Mouse (Mus musculus) lung, embryonic 16.5 days (tissue): ENCODE data around the gene Gm7137. TPM values are rescaled to one million over a fixed set of nuclear protein-coding genes. Genes with fewer than 3 reads are reported as not detected.
A peak's percentile ranks its signal among the peaks of the same experiment; 100 is the strongest.
"Not testable (repeated sequence)": the region's sequence is repeated elsewhere in the genome, so short reads cannot be mapped to it uniquely, and the experiment has no call there.

ENCODE experiments used
- ATAC-seq: fragments of 200-750 bp; cut with Nextera tagmentation; 2 replicates; pipeline ENCODE4 v1.8.0; 2017; ENCODE audit warnings: low read depth, mild to moderate bottlenecking, moderate library complexity
- H3K27ac ChIP-seq: fragments of 300-500 bp; sonication (generic); 2 replicates; pipeline ENCODE4 v1.5.1; 2014; ENCODE audit warnings: mild to moderate bottlenecking, control low read depth, low read length
- H3K27me3 ChIP-seq: fragments of 300-500 bp; sonication (generic); 2 replicates; pipeline ENCODE4 v1.6.1; 2014; ENCODE audit warnings: low read depth, low read length, mixed read lengths; ENCODE audit not compliant: control insufficient read depth, insufficient read depth
- H3K36me3 ChIP-seq: fragments of 300-500 bp; sonication (generic); 2 replicates; pipeline ENCODE4 v1.6.1; 2014; ENCODE audit warnings: low read length; ENCODE audit not compliant: control insufficient read depth, insufficient read depth
- H3K4me1 ChIP-seq: fragments of 300-500 bp; sonication (generic); replicated peaks from 2 replicates; pipeline ENCODE4 v1.6.1; 2014; ENCODE audit warnings: low read length, mixed read lengths; ENCODE audit not compliant: control insufficient read depth, insufficient read depth
- H3K4me2 ChIP-seq: fragments of 300-500 bp; sonication (generic); 2 replicates; pipeline ENCODE4 v1.6.1; 2014; ENCODE audit warnings: low read depth, low read length, control low read depth
- H3K4me3 ChIP-seq: fragments of 300-500 bp; sonication (generic); 2 replicates; pipeline ENCODE4 v1.5.1; 2014; ENCODE audit warnings: mild to moderate bottlenecking, low read length, control low read depth
- H3K9ac ChIP-seq: fragments of 300-500 bp; sonication (generic); 2 replicates; pipeline ENCODE4 v1.6.1; 2014; ENCODE audit warnings: low read length, control low read depth
- H3K9me3 ChIP-seq: fragments of 300-500 bp; sonication (generic); 2 replicates; pipeline ENCODE4 v1.6.1; 2016; ENCODE audit warnings: low read length; ENCODE audit not compliant: control insufficient read depth
- WGBS: fragments of 180-500 bp; shearing (Covaris S2); extraction: QIAGEN DNeasy Blood & Tissue Kit; methylation state at CpG from one replicate; pipeline ENCODE4 v1.1.7; 2014; 5-methylcytosine and 5-hydroxymethylcytosine counted together
- polyA plus RNA-seq: library from polyadenylated mRNA; unstranded; fragments of >200 nt; fragmentation: Nextera tagmentation; extraction: Ambion mirVana; gene quantifications from 2 replicates; pipeline ENCODE4 v1.2.1, GENCODE M21; 2015

Gm7137 gene
- not detected in 2 replicates for polyA plus RNA-seq

DNA sequence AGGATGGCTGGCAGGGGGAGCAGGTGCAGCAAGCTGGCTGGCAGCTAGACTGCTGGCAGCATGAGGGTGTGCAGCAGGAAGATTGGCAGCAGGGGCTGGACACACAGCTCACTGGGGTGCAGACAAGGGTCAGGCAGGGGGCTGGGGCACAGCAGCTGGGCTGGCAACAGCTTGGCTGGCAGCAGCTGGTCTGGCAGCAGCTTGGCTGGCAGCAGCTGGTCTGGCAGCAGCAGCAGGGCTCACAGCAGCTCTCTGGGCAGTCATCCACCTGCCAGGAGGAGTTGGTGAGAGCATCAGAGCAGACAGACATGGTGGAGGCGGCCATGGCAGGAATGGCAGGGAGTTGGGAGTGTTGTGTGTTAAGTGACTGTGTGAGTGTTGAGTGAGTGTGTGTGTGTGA lies at the start of gene Gm7137:
Gm7137 (minus strand) TSS at position 325 of the 400 bp plus-strand sequence.
- H3K36me3 ChIP-seq, H3K27ac ChIP-seq, ATAC-seq, H3K9ac ChIP-seq, H3K4me3 ChIP-seq, H3K4me1 ChIP-seq, H3K27me3 ChIP-seq, H3K9me3 ChIP-seq, H3K4me2 ChIP-seq: not testable (repeated sequence)
- WGBS = no CpG with 5 or more reads among the region's 1 CpGs

DNA sequence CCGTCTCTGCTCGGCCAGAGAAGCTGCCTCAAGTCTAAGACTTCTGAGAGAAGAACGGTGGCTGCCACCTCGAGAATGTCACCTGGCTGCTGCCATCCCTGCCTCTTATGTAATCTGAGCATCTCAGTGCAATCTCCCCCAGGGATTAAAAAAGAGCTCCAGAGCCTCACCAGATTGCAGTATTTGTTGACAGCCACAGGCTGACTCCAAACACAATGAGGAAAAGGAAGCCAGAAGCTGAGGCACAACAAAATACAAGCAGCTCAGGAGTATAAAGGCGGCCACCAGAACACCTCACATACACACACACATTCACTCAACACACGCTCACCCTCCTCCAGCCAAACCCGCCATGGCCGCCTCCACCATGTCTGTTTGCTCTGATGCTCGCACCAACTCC lies 47.6 kb upstream of the Gm7137 start, which contains the start of gene Krtap10-10:
Krtap10-10 (plus strand) TSS at position 301 of the 400 bp plus-strand sequence.
- no peak within 1 kb of the TSS for H3K27ac ChIP-seq
- H3K4me1 ChIP-seq = no peaks in the 10 kb centered on the region
- ATAC-seq = no peak
- H3K4me2 ChIP-seq = no peak within 1 kb of the TSS
- H3K9ac ChIP-seq = no peak within 1 kb of the TSS
- H3K36me3 ChIP-seq = no peaks in the 10 kb centered on the region
- H3K9me3 ChIP-seq = no peaks in the 10 kb centered on the region
- no peaks in the 10 kb centered on the region for H3K27me3 ChIP-seq
- H3K4me3 ChIP-seq = no peak within 1 kb of the TSS
- WGBS = 50% methylated on average over 9 of the region's 9 CpGs

DNA sequence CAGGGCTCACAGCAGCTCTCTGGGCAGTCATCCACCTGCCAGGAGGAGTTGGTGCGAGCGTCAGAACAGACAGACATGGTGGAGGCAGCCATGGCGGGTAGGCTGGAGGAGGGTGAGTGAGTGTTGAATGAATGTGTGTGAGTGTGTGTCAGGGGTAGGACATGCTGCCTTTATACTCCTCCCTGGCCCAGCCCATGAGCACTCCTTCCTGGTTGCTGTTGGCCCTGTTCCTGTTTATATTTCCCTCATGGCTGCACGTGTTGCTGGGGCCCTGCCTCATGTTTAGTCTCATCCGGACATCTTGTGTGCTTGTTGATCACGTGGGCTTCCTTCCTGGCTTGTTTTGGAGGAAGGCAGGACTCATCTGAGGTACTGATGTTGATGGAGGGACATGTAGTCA lies 39.0 kb upstream of the Gm7137 start, which contains the start of gene Krtap10-4:
Krtap10-4 (minus strand) TSS at position 145 of the 400 bp plus-strand sequence.
- 52% methylated on average over 6 of the region's 6 CpGs for WGBS
- ATAC-seq = peak; percentile 47; the same call in 1 of the 2 replicates

DNA sequence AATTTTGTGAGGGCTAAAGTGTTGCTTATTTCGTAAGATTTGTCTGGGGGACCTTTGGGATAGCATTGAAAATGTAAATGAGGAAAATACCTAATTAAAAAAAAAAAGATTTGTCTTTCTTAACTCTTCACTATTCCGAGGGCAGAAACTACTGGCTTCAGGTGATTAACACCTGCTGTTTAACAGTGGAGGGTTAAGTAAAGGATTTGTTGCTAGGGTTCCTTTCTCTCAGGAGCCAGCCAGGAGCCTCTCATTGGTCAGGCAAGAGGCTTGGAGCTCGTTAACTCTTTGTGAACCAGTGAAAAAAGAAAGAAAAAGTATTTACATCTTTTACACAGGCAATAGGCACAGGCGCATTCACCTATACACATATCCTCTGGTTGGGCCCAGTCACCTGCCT lies 31.2 kb upstream of the Gm7137 start:
- H3K4me2 ChIP-seq = no peak overlapping the region
- H3K9ac ChIP-seq = no peak overlapping the region
- H3K36me3 ChIP-seq = no peaks in the 10 kb centered on the region
- 35% methylated on average over 4 of the region's 4 CpGs for WGBS
- H3K27me3 ChIP-seq = no peaks in the 10 kb centered on the region
- H3K9me3 ChIP-seq = no peaks in the 10 kb centered on the region
- H3K27ac ChIP-seq = no peak overlapping the region
- H3K4me3 ChIP-seq = no peak overlapping the region
- ATAC-seq = no peak
- H3K4me1 ChIP-seq = no peaks in the 10 kb centered on the region

More for the DNA sequence above, 39.0 kb upstream of the Gm7137 start, which contains the start of gene Krtap10-4:
- no peaks in the 10 kb centered on the region for H3K4me1 ChIP-seq
- H3K9me3 ChIP-seq = no peaks in the 10 kb centered on the region
- H3K27me3 ChIP-seq = no peaks in the 10 kb centered on the region
- no peak within 1 kb of the TSS for H3K4me3 ChIP-seq
- no peaks in the 10 kb centered on the region for H3K36me3 ChIP-seq
- no peak within 1 kb of the TSS for H3K27ac ChIP-seq
- H3K9ac ChIP-seq = no peak within 1 kb of the TSS
- H3K4me2 ChIP-seq = no peak within 1 kb of the TSS

DNA sequence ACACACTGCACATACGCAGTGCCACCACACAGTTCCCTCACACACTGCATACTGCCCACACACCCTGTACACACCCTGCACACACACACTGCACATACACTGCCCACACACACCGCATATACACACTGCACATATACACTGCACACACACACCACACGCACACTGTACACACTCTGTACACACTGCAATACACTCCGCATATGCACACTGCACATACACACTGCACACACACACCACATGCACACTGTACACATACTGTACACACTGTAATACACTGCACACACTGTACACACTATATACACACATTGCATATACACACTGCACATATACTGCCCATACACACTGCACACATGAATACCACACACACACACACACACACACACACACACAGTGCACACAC lies 30.5 kb upstream of the Gm7137 start:
- no peak for ATAC-seq
- H3K4me1 ChIP-seq = no peaks in the 10 kb centered on the region
- no peak overlapping the region for H3K27ac ChIP-seq
- no peaks in the 10 kb centered on the region for H3K9me3 ChIP-seq
- 96% methylated on average over 4 of the region's 4 CpGs for WGBS
- H3K9ac ChIP-seq = no peak overlapping the region
- H3K36me3 ChIP-seq = no peaks in the 10 kb centered on the region
- H3K4me3 ChIP-seq = no peak overlapping the region
- no peaks in the 10 kb centered on the region for H3K27me3 ChIP-seq
- H3K4me2 ChIP-seq = no peak overlapping the region

DNA sequence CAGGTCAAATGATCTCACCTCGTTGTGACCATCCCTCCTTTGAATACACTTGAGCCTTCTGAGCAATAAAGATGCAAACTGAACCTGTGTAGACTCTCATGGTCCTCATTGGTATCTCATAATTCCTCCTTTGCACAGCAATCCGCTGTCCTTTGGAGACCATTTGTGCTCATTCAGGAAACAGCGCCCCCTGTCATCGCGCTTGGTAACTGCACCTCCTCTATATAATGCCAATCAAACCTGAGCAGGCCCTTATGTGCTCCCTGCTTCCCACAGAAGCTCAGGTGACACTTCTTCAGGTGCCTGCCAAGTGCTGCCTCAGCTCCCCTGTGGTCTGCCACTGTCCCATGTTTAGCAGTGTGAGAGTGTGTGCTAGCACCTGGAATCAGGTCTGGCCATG lies 27.5 kb upstream of the Gm7137 start:
- WGBS = 24% methylated on average over 5 of the region's 5 CpGs
- no peak overlapping the region for H3K27ac ChIP-seq
- H3K4me3 ChIP-seq = no peak overlapping the region
- H3K9ac ChIP-seq = no peak overlapping the region
- H3K9me3 ChIP-seq = no peaks in the 10 kb centered on the region
- H3K4me1 ChIP-seq = no peaks in the 10 kb centered on the region
- ATAC-seq = no peak
- no peaks in the 10 kb centered on the region for H3K36me3 ChIP-seq
- no peaks in the 10 kb centered on the region for H3K27me3 ChIP-seq
- no peak overlapping the region for H3K4me2 ChIP-seq

DNA sequence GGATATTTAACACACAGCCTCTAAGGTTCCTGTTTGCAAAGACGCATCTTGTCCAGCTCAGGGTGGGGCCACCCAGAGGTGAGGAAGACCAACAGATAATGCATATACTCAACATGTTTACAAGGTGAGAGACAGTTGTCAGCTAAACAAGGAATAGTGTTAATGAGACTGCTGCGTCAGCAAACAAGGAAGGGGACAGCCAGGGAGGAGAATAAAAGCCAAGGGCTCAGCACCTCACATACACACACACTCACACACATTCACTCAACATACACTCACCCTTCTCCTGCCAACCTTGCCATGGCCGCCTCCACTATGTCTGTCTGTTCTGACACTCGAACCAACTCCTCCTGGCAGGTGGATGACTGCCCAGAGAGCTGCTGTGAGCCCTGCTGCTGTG lies 26.4 kb upstream of the Gm7137 start, which contains the start of gene Gm2696:
Gm2696 (plus strand) TSS at position 301 of the 400 bp plus-strand sequence.
- no peak for ATAC-seq
- no peaks in the 10 kb centered on the region; the same call in 1 of the 2 replicates for H3K9me3 ChIP-seq
- H3K27me3 ChIP-seq = no peaks in the 10 kb centered on the region
- 12% methylated on average over 4 of the region's 4 CpGs for WGBS
- H3K4me2 ChIP-seq = no peak within 1 kb of the TSS
- no peak within 1 kb of the TSS for H3K9ac ChIP-seq
- H3K4me1 ChIP-seq = no peaks in the 10 kb centered on the region
- no peak within 1 kb of the TSS for H3K4me3 ChIP-seq
- H3K27ac ChIP-seq = no peak within 1 kb of the TSS
- no peaks in the 10 kb centered on the region for H3K36me3 ChIP-seq

DNA sequence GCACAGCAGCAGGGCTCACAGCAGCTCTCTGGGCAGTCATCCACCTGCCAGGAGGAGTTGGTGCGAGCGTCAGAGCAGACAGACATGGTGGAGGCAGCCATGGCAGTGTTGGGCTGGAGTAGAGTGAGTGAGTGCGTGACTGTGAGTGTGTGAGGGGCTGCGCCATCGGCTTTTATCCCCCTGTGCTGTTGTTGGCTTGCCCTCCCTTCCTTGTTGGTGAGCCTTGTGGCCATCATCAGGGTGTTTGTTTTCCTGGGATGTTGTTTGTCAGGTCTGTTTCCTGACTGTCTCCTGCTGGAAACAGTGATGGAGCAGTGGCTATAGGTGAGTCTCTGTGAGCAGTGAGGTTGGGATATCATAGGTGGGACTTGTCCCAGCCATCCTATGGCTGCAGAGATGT lies 23.7 kb upstream of the Gm7137 start, which contains the start of gene Gm9507:
Gm9507 (minus strand) TSS at position 101 of the 400 bp plus-strand sequence.
- no peaks in the 10 kb centered on the region for H3K27me3 ChIP-seq
- H3K27ac ChIP-seq = no peak within 1 kb of the TSS
- no peak for ATAC-seq
- no peak within 1 kb of the TSS for H3K4me2 ChIP-seq
- H3K36me3 ChIP-seq = no peaks in the 10 kb centered on the region
- no peak within 1 kb of the TSS for H3K4me3 ChIP-seq
- H3K4me1 ChIP-seq = no peaks in the 10 kb centered on the region
- H3K9ac ChIP-seq = no peak within 1 kb of the TSS
- 34% methylated on average over 4 of the region's 5 CpGs for WGBS
- no peaks in the 10 kb centered on the region; the same call in 1 of the 2 replicates for H3K9me3 ChIP-seq

DNA sequence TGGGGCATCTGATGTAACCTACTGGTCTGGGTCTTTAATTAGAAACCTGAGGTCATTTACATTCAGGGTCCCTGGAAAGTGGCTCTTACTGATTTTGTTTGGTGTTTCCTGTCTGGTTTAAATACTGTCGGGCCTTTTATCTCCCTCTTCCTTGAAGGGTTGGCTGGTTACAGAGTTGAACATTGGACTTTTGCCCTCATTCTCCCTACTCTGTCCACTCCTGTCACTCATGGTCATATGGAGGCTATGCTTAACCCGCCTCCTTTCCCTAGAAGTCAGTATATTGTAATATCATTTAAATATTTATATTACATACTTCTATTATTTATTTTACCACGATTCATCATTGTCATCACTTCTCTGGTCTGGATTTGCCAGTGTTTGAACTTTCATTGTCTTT lies 16.1 kb upstream of the Gm7137 start:
- peak; percentile 59 for ATAC-seq
- H3K9ac ChIP-seq = no peak overlapping the region
- no peak overlapping the region for H3K4me2 ChIP-seq
- no peaks in the 10 kb centered on the region for H3K9me3 ChIP-seq
- H3K27ac ChIP-seq = no peak overlapping the region
- no peaks in the 10 kb centered on the region for H3K4me1 ChIP-seq
- no peaks in the 10 kb centered on the region for H3K36me3 ChIP-seq
- WGBS = 33% methylated on average over 3 of the region's 3 CpGs
- no peak overlapping the region for H3K4me3 ChIP-seq
- H3K27me3 ChIP-seq = no peaks in the 10 kb centered on the region
